Mouse (Mus musculus) adrenal gland, postnatal 36 days (tissue): Measurements from ENCODE around the gene Ppm1m. TPM values are rescaled to one million over a fixed set of nuclear protein-coding genes. Genes with fewer than 3 reads are reported as not detected.

Source experiments
- DNase-seq, 2 experiments: peaks; one replicate each; pipeline ENCODE4 v3.0.0; 2021; ENCODE audit warnings: mixed read lengths in 1 of 2
- long read RNA-seq, 2 experiments: library from polyadenylated mRNA; stranded (forward); transcript quantifications; one replicate each; pipeline ENCODE4 v2.0.0; 2021; ENCODE audit warnings: borderline sequencing depth in 2 of 2
- total RNA-seq, 2 experiments: library from RNA; stranded (reverse); gene quantifications; 2 replicates each; pipeline ENCODE4 v1.2.3; 2021

Ppm1m gene
- total RNA-seq = 100 to 1,000 TPM in 1 of 2 experiments, 10 to 100 TPM in 1; 90.8 to 117 TPM
- long read RNA-seq, experiment 1, transcript Ppm1m-203 (10 exons, 1,846 nt) = major isoform, 202 of 254 reads
- long read RNA-seq, experiment 1, partial matches to known transcripts = 14 of 254 reads
- long read RNA-seq, experiment 1, other reads (novel, unspliced or antisense) = 38 of 254 reads
- long read RNA-seq, experiment 2, transcript Ppm1m-203 (10 exons, 1,846 nt) = major isoform, 43 of 55 reads
- long read RNA-seq, experiment 2, partial matches to known transcripts = 3 of 55 reads
- long read RNA-seq, experiment 2, other reads (novel, unspliced or antisense) = 9 of 55 reads

DNA sequence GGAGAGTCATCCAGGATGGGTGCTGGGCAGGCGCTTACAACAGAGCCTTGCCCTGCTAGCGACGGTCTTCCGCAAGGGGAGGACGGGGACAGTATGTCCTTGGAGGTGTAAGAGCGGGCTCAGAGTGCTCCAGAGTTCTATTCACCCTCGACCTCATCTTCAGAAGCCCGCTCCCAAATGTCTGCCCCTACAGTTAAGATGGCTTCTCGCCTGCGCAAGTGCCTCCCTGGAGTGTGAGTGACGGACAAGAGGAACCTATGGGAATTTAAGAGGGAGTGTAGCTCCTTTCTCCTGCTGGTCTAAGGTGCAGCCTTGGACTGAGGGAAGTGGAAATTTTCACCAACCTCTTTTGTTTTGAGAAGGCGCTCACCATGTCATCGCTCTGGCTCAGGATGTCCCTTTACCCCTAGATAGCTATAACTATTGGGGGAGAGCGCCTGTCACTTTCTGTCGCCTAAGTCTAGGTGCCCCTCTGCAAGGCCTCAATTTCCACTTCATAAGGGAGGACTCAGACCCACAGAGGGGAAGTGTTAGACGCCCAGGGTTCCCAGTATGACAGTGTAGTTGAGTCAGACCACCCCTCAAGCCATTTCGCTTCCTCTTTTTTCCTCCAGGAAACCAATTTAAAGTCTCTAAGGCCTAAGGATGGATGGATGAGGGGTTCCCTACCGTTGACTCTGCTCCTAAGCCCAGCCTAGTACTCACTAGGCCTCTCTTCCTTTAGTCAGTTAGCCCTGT lies at the start of gene Ppm1m:
Ppm1m (minus strand) TSS at position 212 of the 738 bp plus-strand sequence.
- no peak for DNase-seq

DNA sequence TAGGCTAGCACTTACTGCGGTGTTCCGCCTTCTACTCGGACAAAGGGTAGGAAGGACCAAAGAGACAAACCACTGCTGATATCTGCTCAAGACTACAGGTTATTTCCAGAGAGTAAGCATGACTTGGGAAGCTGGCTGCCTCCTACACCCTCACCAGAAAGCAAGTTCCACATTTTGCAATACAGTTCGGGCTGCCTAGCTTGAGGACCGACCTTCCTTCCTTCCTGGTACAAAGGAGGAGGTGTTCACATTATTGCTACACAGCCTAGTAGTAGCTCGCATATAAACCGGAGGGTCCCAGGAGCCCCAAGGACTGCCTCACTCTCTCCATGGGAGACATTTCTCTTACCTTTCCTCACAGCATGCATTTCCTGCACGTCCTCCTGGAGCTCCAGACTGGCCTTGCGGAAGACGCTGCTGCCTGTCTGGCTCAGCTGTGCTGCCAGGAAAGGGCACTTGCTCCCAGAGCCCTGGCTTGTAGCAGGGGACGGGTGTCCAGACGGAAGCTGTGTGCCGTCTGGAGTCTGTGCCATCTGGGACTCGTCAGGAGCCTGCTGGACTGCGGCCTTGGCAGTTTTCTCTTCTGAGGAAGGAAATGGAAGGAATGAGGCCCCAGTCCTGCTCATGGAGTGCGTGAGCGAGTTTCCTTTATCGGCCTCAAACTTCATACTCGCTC lies 43.4 kb upstream of the Ppm1m start:
- DNase-seq = peak; percentile 68

DNA sequence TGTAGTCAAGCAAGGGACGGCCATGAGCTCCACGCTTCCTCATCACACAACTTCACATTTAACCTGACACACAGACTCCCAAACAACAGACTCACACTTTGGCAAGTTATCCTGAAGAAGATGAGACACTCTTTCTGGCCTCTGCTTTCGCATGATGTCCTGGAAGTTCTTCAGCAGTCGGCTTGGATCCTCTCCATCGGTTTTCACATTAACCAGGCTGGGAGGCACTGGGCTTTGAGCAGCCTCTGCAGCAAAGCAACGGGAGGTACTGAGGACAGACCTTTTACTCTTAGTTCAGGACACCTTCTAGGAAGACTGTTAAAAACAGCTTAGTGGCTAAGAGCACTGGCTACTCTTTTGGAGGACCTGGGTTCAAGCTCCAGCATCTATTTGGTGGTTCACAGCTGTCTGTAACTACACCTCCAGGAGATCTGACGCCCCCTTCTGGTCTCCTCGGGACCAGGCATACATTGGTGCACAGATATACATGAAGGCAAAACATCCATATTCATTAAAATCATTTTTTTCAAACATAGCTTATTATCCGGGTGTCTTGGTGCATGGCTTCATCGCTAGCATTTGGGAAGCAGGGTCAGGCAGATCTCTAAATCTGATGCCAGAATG lies 42.1 kb upstream of the Ppm1m start:
- no peak for DNase-seq

DNA sequence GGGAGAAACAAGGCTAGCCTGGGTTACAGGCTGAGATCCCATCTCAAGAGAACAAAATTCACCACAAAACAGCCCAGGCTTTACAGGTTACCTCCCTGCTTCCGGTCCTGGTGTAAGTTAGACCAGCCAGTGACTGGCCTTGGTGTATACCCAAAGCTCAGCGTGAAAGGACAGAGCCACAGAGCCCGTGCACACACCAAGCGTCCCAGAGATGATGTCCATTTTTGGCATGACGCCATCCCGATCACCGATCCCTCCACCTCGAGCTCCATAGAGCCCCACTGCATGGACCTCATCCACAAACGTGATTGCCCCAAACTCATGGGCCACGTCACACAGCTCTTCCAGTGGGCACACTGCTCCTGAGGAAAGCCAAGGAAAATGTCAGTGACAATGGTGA lies 38.3 kb upstream of the Ppm1m start:
- DNase-seq = no peak

DNA sequence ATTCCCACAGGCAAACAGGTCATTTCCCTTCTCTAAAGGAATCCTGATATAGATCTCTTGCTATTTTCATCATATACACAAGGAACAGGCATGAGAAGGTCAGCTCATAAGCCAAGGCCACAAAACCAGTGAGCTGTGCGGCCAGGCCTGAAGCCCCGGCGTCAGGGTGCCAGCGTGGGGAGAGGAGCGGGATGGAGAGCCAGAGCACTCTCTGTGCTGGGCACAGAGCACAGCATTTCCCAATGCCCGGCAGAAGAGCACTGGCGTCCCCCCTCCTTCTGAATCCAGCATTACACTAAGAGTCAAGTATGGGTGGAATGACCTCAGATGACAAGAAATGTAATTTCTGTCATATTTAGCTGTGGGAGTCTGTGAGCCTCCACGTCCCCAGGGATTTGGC lies 37.9 kb upstream of the Ppm1m start:
- DNase-seq = peak in 1 of 2 experiments; percentile 63

DNA sequence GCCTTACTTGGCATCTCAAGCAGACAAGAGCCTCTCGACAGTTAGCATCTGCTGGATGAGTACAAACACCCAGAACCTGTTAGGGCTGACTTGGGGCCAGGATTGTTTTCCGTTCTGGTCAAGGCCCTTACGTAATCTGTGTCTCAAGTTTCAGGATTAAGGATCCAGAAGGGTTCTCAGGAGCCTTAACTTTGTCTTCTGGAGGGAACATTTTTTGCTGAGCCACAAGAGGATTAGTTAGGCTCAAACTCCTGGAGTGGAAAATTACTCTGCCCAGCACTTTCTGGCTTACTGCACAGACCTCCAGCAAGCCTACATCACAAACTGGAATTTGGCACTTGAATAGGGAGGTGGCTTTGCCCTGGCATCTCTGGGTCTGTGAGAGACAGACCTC lies 37.3 kb upstream of the Ppm1m start:
- DNase-seq = no peak

DNA sequence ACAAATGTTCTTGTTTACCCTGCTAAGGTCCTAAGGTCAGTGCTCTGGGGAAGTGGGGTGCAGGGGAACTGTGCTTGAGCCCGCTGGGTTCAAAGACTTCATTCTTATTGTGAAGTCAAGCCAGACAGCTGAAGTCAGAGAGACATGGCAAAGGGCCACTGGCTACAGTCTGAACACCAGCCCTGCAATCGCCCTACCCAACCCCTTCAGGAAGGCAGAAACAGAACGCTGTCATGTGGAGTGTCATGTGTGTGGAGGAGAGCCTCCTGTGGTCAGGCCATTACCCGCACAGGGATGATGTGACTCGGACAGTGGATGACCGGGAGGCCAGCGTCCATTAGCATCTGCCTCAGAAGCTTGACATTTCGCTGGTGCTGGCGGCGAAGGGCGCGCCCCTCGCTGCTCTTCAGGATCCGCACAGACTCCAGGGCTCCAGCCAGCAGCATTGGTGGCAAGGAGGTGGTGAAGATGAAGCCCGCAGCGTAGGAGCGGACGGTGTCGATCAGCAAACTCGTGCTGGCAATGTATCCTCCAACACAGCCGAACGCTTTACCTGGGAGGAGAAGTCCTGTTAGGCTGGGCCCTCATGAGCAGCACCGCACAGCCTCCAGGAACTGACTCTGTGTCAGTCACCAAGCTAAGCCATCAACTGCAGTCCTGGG lies 36.7 kb upstream of the Ppm1m start:
- no peak for DNase-seq

DNA sequence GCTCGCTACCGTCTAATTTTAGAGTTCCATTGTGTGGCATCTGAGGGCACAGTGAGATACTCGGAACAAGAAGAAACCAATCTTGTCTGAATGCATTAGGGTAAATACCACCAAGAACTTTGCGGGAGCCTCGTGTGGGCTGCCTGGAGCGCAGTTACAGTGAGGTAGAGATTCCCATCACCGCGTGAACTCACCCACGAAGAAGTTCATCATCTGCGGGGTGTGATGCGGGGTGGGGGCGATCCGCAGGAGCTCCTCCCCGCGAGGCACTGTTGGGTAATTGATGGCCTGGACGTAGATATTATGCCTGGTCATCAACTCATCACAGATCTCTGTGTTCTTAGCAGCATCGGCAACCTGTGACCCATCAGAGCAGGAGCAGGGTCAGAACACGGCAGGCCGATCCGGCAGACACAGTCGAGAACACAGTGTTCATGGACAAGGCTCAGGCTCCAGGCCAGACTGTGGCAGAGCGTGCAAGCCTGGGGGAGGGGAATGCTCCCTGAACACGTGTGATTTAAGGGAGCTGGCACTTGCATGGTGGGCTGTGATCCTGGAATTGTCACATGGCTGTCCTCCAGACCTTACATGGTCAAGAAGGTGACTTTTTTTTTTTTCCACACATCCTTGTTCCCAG lies 35.8 kb upstream of the Ppm1m start:
- DNase-seq = peak; percentile 61 to 85

DNA sequence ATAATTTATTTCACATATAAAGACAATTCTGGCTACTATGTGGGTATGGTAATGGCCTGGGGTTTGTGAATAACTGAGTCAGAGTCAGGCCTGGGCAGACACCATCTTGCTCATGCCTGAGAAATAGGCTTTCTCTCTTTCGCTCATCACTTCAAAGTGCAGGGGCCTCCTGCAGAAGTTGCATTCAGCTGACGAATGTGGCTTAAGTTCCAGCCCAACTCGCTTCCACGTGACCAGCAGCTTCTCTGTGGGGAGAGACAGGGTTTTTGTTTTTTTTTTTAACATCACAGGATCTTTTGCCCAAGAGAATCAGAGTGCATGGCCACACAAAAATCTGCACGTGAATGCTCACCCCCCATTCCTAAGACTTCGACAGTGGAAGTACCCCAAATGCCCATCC lies 34.4 kb upstream of the Ppm1m start:
- DNase-seq = no peak

DNA sequence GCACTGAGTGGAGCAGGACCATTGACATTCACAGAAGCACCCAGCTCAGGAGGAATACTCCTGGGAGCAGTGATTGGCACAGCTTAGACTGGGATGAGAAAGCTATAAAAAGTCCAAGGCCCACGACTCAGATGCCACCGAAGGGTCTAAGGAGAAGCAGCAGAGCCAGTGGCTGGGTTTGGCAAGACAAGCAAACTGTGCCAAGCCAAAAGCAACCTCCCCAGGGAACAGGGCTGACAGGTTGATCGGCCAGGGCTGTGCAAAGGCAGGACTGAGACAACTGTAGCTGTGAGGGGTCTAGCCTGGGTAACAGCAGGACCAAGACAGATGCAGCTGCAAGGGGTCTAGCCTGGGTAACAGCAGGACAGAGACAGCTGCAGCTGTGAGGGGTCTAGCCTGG lies 33.4 kb upstream of the Ppm1m start:
- DNase-seq = peak in 1 of 2 experiments; percentile 24

DNA sequence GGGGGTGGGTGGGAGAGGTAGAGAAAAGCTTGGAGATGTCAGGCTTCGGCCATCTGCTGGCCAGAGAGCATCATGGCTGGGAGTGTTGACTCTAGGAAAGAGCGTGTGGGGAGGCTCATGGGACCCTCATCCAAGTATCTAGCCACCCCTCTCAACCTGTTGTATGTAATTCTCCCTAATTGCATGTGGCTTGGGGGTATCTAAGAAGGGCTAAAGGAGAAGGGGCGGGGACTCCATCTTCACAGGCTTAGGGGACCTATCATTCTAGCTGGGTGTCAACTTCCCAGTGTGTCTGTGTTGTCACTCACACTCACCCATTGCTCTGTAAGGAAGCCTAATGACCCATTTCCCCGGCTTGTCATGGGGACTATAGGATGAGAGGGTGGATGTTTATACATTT lies 32.3 kb upstream of the Ppm1m start:
- peak in 1 of 2 experiments; percentile 23 for DNase-seq

DNA sequence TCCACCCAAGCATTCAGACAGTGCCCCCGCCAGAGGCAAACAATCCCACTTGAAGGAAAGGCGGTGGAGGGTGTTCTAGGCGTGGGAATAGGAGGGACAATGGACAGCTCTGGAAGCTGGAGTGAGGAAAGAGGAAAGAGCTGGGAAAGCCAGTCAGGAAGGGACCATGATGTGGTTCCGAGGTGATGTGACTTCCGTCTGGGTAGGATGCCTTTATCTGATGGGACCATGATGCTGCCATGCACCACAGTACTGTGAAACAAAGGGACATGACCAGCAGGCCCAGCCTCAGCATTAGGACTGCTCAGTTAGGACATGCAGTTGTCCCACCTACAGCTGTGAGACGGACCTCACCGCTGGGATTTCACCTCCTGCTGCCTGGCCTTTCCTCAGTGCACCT lies 31.7 kb upstream of the Ppm1m start:
- peak in 1 of 2 experiments; percentile 42 for DNase-seq

DNA sequence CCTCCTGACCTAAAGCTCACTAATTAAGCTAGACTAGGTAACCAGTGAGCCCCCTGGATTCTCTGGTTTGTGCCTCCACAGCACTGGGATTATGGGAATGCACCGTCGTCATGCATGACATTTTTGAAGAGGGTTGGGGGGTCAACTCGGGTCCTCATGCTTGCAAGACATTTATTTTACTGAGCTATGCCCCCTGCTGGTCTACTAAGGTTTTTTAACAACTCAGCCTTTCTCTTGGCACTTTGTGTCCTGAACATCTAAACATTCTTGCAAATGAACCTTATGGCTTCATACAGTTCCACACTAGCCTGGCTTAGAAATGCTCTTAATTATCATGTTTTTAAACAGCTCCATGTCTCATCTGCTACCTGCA lies 31.2 kb upstream of the Ppm1m start:
- DNase-seq = no peak

DNA sequence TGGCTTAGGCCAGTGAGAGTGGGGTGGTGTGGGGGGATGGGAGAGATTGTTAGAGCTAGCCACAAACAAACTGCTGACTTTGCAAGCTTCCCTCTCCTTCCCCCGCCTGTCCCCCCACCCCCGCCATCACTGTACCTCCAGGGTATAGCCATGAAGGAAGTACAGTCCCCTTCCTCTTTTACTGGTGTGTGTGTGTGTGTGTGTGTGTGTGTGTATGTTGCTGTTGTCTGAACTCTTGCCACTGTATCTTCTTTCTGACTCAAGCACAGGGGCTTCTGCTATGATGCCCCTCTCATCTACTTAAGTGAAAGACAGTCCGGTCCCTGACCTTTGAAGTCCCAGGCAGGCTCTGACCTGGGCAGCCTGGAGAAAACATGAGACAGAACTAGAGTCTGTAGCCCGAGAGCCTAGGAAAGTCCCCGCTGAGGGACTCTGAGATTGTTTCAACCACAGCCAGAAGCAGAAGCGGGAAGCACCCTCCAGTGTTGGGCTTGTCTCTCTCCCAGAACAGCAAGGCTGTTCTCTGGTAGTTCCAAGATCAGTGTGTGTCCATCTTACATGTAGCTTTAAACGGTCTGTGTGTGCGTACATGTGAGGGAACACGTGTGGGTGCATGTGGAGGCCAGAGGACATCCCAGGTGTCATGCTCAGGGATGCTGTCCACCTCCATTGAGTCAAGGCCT lies 30.6 kb upstream of the Ppm1m start:
- no peak for DNase-seq

DNA sequence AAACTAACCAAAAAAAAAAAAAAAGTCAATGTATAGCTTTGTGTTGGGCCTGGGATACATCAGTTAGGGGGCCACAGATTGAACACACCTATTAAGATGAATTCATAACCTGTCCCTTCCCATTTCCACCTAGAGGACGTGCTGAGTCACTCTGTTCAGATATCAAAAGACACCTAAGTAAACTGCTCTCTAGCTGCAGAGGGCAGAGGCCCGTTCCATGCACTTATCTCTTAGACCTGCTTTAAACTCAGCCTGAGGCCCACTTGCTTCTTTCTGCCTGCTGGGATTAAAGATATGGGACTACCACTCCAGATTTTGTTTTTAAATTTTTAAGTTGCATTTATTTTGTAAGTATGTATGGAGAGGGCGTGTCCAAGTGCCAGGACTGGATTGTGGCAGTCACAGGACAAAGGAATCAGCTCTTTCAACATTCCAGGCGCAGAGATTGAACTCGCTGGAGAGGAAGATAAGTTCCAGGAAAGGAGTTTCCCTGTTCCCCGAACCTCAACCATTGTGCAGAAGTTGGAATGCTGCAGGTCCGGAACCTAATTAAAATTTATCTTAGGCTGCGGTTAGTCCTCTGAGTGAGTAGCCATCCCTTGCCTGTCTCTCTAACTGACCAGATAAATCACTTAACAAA lies 28.4 kb upstream of the Ppm1m start:
- no peak for DNase-seq

DNA sequence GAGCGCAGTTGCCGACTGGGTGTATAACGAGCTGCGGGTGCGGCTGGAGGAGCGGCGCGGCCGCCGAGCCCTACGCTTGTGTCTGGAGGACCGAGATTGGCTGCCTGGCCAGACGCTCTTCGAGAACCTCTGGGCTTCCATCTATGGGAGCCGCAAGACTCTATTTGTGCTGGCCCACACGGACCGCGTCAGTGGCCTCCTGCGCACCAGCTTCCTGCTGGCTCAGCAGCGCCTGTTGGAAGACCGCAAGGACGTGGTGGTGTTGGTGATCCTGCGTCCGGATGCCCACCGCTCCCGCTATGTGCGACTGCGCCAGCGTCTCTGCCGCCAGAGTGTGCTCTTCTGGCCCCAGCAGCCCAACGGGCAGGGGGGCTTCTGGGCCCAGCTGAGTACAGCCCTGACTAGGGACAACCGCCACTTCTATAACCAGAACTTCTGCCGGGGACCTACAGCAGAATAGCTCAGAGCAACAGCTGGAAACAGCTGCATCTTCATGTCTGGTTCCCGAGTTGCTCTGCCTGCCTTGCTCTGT lies 26.7 kb upstream of the Ppm1m start:
- DNase-seq = peak; percentile 37 to 48

DNA sequence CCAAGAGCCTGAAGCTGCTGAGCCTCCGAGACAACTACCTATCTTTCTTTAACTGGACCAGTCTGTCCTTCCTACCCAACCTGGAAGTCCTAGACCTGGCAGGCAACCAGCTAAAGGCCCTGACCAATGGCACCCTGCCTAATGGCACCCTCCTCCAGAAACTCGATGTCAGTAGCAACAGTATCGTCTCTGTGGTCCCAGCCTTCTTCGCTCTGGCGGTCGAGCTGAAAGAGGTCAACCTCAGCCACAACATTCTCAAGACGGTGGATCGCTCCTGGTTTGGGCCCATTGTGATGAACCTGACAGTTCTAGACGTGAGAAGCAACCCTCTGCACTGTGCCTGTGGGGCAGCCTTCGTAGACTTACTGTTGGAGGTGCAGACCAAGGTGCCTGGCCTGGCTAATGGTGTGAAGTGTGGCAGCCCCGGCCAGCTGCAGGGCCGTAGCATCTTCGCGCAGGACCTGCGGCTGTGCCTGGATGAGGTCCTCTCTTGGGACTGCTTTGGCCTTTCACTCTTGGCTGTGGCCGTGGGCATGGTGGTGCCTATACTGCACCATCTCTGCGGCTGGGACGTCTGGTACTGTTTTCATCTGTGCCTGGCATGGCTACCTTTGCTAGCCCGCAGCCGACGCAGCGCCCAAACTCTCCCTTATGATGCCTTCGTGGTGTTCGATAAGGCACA lies 26.1 kb upstream of the Ppm1m start:
- DNase-seq = no peak

DNA sequence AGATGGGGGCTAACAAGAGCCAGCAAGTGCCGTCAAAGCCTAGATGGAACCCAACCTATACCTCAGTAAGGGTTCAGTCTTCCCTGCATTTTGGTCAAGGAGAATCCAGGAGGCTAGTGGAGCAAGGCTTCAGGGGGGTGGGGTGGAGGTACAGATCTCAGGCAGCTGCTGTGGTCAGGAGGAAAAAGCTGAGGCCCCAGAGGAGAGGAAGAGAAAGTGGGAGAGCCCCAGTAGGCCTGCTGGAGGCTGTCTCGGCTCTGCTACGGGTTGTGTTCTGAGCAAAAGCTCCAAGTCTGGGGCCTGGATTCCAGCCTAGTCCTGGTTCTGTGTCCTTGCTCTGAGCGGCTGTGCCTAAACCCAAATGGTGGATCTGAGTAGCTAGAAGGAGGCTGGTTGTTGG lies 23.4 kb upstream of the Ppm1m start:
- DNase-seq = no peak

DNA sequence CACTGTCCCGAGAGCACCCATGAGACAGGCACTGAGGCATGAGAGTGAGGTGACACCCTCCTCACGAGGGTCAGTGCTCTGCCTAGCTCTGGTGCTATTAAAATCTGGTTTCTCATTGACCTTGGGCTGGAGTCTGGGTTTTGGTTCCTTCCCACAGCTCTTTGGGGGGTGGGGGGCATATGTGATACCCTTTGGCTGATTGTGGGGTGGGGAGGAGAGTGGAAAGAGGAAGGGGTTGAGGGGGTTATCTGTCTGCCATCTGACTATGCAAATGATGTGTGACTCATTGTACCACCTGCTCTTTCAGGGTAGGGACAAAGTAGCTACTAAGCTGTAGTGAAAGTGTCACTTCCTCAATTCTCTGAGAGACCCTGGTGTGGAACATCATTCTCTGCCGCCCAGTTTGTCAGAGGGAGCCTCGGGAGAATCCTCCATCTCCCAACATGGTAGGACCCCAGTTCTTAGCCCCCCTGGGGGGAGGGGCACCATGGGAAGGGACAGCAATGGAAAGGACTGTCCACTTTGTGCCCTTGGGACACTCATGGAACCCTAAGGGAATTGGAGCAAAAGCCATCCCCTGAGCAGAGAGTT lies 22.8 kb upstream of the Ppm1m start, which contains the start of gene Tlr9:
Tlr9 (plus strand) TSS at position 338 of the 591 bp plus-strand sequence.
- DNase-seq = no peak
